Mouse (Mus musculus) kidney, postnatal 0 days (tissue): ENCODE data around the gene Scn8a. TPM values are rescaled to one million over a fixed set of nuclear protein-coding genes. Genes with fewer than 3 reads are reported as not detected.

ENCODE experiments used
- ATAC-seq: fragments of 200-750 bp; cut with Nextera tagmentation; replicated peaks from 2 replicates; pipeline ENCODE4 v1.8.0; 2017; ENCODE audit warnings: low read depth, moderate number of reproducible peaks, moderate TSS enrichment, moderate library complexity; ENCODE audit not compliant: low FRiP score
- DNase-seq: peaks from one replicate; pipeline ENCODE4 v3.0.0-alpha.2; 2016; ENCODE audit warnings: low spot score
- H3K27ac ChIP-seq: fragments of 300-500 bp; sonication (generic); 2 replicates; pipeline ENCODE4 v1.5.1; 2014; ENCODE audit warnings: mild to moderate bottlenecking
- H3K27me3 ChIP-seq: fragments of 300-500 bp; sonication (generic); 2 replicates; pipeline ENCODE4 v1.6.1; 2014; ENCODE audit warnings: low read length, mixed read lengths; ENCODE audit not compliant: insufficient read depth
- H3K36me3 ChIP-seq: fragments of 300-500 bp; sonication (generic); 2 replicates; pipeline ENCODE4 v1.6.1; 2014; ENCODE audit warnings: low read length, mixed read lengths; ENCODE audit not compliant: insufficient read depth
- H3K4me1 ChIP-seq: fragments of 300-500 bp; sonication (generic); replicated peaks from 2 replicates; pipeline ENCODE4 v1.6.1; 2014; ENCODE audit warnings: antibody characterized with exemption, low read length, mixed read lengths; ENCODE audit not compliant: insufficient read depth
- H3K4me2 ChIP-seq: fragments of 300-500 bp; sonication (generic); 2 replicates; pipeline ENCODE4 v1.6.1; 2014; ENCODE audit warnings: mild to moderate bottlenecking, low read length, moderate library complexity, mixed read lengths
- H3K4me3 ChIP-seq: fragments of 300-500 bp; sonication (generic); replicated peaks from 2 replicates; pipeline ENCODE4 v1.5.1; 2014; ENCODE audit warnings: low read depth, low read length
- H3K9ac ChIP-seq: fragments of 300-500 bp; sonication (generic); 2 replicates; pipeline ENCODE4 v1.6.1; 2014; ENCODE audit warnings: low read depth, low read length
- H3K9me3 ChIP-seq: fragments of 300-500 bp; sonication (generic); replicated peaks from 2 replicates; pipeline ENCODE4 v1.6.1; 2016; ENCODE audit warnings: low read length, inconsistent platforms, mixed read lengths
- CTCF ChIP-seq: IDR thresholded peaks from 2 replicates; pipeline ENCODE4 v1.5.1; 2016; ENCODE audit warnings: antibody characterized with exemption, low read depth, mild to moderate bottlenecking, moderate library complexity
- WGBS: fragments of 180-500 bp; shearing (Covaris S2); extraction: QIAGEN DNeasy Blood & Tissue Kit; methylation state at CpG from one replicate; pipeline ENCODE4 v1.1.7; 2014; 5-methylcytosine and 5-hydroxymethylcytosine counted together
- polyA plus RNA-seq: library from polyadenylated mRNA; unstranded; fragments of >200 nt; fragmentation: Nextera tagmentation; extraction: Ambion mirVana; gene quantifications from 2 replicates; pipeline ENCODE4 v1.2.1, GENCODE M21; 2015

Scn8a gene
- polyA plus RNA-seq, 1 experiment from 2014 or later, result 5.9 TPM

DNA sequence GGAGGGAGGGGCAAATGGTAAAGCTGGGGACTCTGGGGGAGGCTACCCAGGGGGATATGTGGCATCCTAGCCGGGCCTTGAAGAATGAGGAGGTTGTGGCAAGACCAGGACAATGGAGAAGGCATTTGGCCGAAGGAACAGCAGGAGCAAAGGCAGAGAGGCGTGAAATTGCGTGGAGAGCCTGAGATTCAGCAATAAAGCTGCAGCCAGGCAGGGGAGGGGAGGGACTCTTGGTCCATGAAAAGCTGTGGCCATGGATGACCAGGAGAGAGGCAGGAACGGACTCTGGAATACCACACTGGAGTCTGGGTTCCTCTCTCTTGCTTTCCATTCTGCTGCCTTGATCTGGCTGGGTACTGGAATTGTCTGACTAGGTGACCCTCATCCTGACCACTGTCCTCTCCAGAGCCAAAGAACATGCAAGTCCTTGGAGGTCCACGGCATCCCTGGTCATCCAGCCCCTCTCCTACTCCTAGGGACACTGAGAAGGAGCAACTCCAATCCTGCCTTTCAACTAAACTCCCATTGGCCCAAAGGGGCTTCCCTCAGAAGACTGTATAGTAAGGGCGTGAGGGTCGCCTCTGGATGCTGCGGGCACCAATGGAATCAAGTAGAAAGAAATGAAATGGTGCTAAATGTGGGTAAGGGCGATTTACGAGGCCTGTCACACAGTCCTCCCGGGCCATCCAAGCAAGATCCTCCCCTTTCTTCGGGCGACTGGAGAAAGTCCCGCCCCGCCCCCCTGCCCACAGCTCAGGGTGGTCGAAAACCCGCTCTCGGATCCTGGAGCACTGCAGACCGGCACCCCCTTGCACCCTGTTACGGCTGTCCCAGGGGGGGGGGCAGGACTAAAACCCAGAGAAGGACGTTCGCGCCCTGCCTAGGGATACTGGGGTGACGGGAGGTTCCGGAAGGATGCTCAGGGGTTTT is 206.7 kb downstream of the Scn8a start:
- Histone ChIP-seq H3K4me1 (peaks cover 54% of the 10 kb centered on the region), H3K36me3 (no peaks in the 10 kb centered on the region), H3K4me3 (peak overlapping the region; percentile 92), H3K27me3 (no peaks in the 10 kb centered on the region), H3K9ac (peak overlapping the region; percentile 94), H3K9me3 (no peaks in the 10 kb centered on the region), H3K27ac (peak overlapping the region; percentile 99), H3K4me2 (peak overlapping the region; percentile 76)
- no peak for TF ChIP-seq CTCF
- 6% methylated on average over 26 of the region's 26 CpGs for WGBS
- no peak for ATAC-seq
- DNase-seq, result peak; percentile 85

DNA sequence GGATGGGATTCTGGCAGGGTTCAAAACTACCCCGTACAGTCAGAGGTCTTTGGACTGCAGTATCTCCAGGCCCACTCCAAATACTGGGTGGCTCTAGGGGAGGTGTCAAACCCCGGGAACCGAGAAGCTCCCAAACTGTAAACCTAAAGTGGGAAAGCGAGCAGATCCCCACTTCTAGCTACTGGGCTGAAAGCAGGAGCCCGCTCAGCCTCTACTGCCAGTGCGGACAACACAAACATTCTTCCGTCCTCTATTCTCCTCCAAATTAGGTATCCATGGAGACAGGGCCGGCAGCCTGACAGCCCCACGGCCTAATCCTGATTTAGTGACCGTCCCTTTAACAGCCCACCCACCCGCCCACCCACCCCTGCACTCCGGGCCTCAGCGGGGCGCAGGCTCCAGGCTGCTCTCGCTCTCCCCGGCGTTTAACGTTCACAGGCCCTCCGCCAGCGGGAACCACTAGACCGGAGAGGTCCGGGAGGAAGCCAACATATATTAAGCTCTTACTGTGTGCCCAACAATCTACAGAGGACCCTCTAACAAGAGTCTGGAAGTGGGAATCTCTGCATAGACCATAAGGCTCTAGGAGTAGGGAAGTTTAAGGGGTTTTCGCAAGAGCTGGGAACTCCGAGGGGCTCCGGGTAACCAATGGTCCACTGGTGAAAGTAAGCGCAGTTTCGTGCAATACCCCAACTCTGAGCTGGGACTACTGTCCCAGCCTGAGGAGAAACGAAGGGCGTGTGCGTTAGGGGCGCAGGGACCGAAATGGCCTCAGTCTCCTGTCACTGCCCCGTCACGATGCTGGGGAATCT is 207.5 kb downstream of the Scn8a start:
- no peaks in the 10 kb centered on the region for H3K9me3 ChIP-seq
- no peaks in the 10 kb centered on the region for H3K36me3 ChIP-seq
- H3K4me3 ChIP-seq, result peak overlapping the region; percentile 92
- 1% methylated on average over 33 of the region's 34 CpGs for whole genome bisulfite sequencing
- peak overlapping the region; percentile 94 for H3K9ac ChIP-seq
- peaks cover 53% of the 10 kb centered on the region for H3K4me1 ChIP-seq
- peak overlapping the region; percentile 99 for H3K27ac ChIP-seq
- no peak for TF ChIP-seq CTCF
- no peaks in the 10 kb centered on the region for H3K27me3 ChIP-seq
- peak; percentile 76 for DNase-seq
- peak overlapping the region; percentile 76 for H3K4me2 ChIP-seq
- no peak for ATAC-seq

DNA sequence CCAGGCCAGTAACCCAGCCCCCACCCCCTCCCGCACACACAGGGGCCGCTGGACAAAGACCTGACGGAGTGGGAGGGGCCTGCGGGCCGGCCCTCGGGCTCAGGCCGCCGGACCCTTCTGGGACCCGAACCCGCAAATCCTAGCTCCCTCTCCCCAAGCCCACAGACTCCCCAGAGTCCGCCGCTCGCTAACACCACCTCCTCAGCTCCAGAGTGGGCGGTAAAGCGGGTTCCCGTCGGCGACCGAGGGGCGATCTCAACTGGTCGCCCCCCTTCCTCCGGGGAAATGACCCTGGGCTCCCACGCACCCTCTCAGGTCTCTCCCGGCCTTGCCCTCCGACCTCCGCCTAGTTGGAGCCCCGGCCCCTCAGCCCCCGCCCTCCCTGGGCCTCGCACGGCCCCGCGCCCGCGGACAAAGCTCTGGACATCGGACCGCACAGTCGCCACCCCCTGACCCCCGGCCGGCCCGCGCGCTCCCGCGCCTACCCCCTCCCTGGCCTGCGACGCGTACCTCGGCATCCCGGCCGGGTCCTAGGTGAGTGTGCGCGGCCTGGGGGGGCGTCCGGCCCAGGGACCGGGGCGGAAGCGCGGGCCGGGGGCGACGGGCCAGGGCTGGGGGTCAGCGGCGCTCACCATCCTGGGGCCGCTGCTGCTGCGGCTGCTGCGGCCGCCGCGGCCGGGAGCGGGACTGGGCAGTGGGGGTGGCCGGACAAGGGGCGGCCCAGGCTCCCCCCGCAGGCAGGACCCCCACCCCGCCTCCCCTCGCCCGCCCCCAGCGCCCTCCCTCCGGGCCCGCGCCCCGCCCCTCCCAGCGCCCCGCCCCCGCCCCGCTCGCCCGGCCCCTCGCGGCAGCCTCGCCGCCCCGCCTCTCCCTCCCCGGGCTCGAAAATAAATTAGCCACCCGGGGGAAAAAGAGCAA is 208.4 kb downstream of the Scn8a start, which contains the start of gene Fignl2:
Gene Fignl2 (minus strand): TSS at position 755 of the 918 bp plus-strand sequence.
- H3K4me3 ChIP-seq, result peak within 1 kb of the TSS; percentile 92
- peak; percentile 60 for DNase-seq
- H3K4me1 ChIP-seq, result peaks cover 45% of the 10 kb centered on the region
- peak within 1 kb of the TSS; percentile 99 for H3K27ac ChIP-seq
- under 1% methylated on average over 56 of the region's 96 CpGs for WGBS
- peak within 1 kb of the TSS; percentile 94 for H3K9ac ChIP-seq
- TF ChIP-seq CTCF, result no peak
- no peaks in the 10 kb centered on the region for H3K9me3 ChIP-seq
- no peaks in the 10 kb centered on the region for H3K27me3 ChIP-seq
- peak within 1 kb of the TSS; percentile 76 for H3K4me2 ChIP-seq
- H3K36me3 ChIP-seq, result no peaks in the 10 kb centered on the region
- peak; percentile 38 for ATAC-seq

DNA sequence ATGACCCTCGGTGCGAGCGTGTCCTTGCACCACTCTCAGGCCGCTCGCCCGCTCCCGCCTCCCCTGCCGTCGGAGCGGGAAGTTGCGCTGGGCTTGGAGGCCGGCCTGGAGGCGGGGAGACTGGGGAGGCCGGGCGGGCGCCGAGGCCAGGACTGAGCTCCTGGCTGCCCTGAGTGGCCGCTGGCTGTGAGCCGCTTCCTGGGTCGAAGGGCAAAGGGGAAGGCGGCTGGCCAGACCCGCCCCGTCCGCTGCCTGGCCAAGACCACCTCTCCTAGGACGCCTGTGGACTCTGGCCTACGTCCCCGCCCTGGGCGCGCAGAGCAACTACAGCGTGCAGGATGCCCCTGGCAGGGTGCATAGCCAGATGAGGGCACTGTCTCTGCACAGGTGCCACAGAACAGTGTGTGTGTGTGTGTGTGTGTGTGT is 209.1 kb downstream of the Scn8a start:
- Histone ChIP-seq H3K9me3 (no peaks in the 10 kb centered on the region), H3K27me3 (no peaks in the 10 kb centered on the region), H3K9ac (peak overlapping the region; percentile 94), H3K4me2 (peak overlapping the region; percentile 76), H3K27ac (peak overlapping the region; percentile 99), H3K4me1 (peaks cover 43% of the 10 kb centered on the region), H3K4me3 (peak overlapping the region; percentile 92), H3K36me3 (no peaks in the 10 kb centered on the region)
- peak; percentile 57; the same call in 1 of the 2 replicates for TF ChIP-seq CTCF
- WGBS, result under 1% methylated on average over 30 of the region's 30 CpGs
- ATAC-seq (peak; percentile 83), DNase-seq (peak; percentile 92)

DNA sequence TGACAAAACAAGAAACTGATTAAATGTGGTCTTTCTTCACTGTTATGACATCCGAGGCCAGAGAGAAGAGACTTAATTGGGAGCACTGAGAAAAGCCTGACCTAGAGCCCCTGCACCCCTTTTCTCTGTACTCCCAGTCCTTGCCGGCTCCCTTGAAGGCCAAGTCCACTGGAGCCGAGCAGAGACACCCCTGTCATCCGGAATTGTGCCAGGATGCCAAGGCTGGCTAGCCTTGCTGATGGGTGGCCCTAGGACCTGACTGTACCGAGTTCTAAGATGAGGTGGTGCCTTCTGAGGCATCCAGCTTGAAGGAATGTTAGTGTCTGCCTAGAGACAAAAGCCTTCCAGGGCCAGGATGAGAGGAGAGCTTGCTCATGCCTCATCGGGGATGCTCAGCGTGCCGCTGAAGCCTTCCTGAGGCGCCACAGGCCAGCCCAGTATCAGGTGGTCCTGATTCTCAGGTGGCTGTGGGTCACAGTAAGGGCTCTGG is 210.4 kb downstream of the Scn8a start:
- Histone ChIP-seq H3K36me3 (no peaks in the 10 kb centered on the region), H3K9me3 (no peaks in the 10 kb centered on the region), H3K4me1 (peaks cover 42% of the 10 kb centered on the region), H3K27me3 (no peaks in the 10 kb centered on the region), H3K4me2 (no peak overlapping the region), H3K9ac (no peak overlapping the region), H3K27ac (no peak overlapping the region), H3K4me3 (no peak overlapping the region)
- TF ChIP-seq CTCF, result no peak
- ATAC-seq (no peak), DNase-seq (no peak)
- 75% methylated on average over 9 of the region's 9 CpGs for WGBS
